Comparison of ENCODE assay signal across 12 mouse cellular contexts in the genomic region with DNA sequence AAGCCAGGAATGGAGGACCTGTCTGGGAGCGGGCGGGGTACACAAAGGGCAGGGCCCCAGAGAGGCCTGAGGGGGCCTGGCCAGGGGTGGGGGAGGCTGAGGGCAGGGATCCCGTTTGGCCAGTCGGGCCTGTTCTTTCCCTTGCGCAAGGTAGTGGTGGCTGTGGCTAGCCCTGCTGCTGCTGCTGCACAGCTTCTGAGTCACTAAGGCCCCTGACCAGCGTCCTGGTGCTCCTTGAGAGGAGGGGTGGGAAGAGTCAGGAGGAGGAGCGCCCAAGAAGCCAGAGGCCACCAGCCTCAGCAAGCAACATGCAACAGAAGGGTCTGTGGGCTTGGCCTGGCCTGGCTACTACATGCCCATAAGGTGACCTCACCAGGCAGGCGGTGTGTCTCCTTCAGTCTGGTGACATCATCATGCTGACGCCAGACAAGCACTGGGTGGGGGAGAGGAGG. TPM values are rescaled to one million over a fixed set of nuclear protein-coding genes. Genes with fewer than 3 reads are reported as not detected.
DNase-seq lines count a peak whose midpoint lies in the region; ATAC-seq and TF ChIP-seq lines count a peak whose summit lies in the region.
"Had no signal": no experiment of that assay in that cellular context is flagged by ENCODE, and none has a peak within 500 bp of the region (broad histone marks: within the 10 kb centered on the region; RNA-seq: fewer than 3 reads in every experiment).

No protein-coding gene starts in this region.

- peaks cover 42% of the 10 kb centered on the region for H3K4me1 ChIP-seq in heart, embryonic 10.5 days
- H3K4me1 ChIP-seq in heart, adult 2 months (ENCODE audit: control insufficient read depth, insufficient read depth, low read length), result peaks cover 2% of the 10 kb centered on the region; the same call in 1 of the 2 replicates
- peaks cover 28% of the 10 kb centered on the region for H3K4me1 ChIP-seq in intestine, embryonic 15.5 days (replicated peaks)

- TF ChIP-seq EP300 in heart, adult 2 months (IDR thresholded peaks at IDR 0.05; ENCODE audit: insufficient read depth, low read depth, low read length), result no peak

- 40% methylated on average over 9 of the region's 9 CpGs for WGBS in heart, embryonic 10.5 days
- WGBS in heart, adult 2 months, result 55% methylated on average over 9 of the region's 9 CpGs
- WGBS in intestine, embryonic 15.5 days, result 32% methylated on average over 9 of the region's 9 CpGs
- WGBS in macrophage (ENCODE audit: missing documents), result 38% methylated on average over 9 of the region's 9 CpGs

- no peaks in the 10 kb centered on the region for H3K79me2 ChIP-seq in heart, adult 2 months (replicated peaks; ENCODE audit: control insufficient read depth, insufficient read depth, low read length)
- peaks cover 52% of the 10 kb centered on the region; the same call in 1 of the 2 replicates for H3K79me2 ChIP-seq in macrophage (ENCODE audit: inconsistent target)

- intact Hi-C loops in heart, adult 2 months (cut with DNase I), result no loop called here

- no peak for TF ChIP-seq CTCF in heart, adult 2 months (IDR thresholded peaks at IDR 0.05)

- H3K27me3 ChIP-seq in heart, embryonic 10.5 days (ENCODE audit: insufficient read depth, poor library complexity, severe bottlenecking), result peaks cover 35% of the 10 kb centered on the region
- no peaks in the 10 kb centered on the region; the same call in 1 of the 2 replicates for H3K27me3 ChIP-seq in heart, adult 2 months (ENCODE audit: control insufficient read depth, insufficient read depth, low read length)
- 0 out of 2 replicates have a peak, but pooled peaks cover 3% of the 10 kb centered on the region for H3K27me3 ChIP-seq in intestine, embryonic 15.5 days (replicated peaks)

- no peaks in the 10 kb centered on the region for H3K9me3 ChIP-seq in heart, embryonic 10.5 days
- H3K9me3 ChIP-seq in intestine, embryonic 15.5 days, result no peaks in the 10 kb centered on the region
- H3K9me3 ChIP-seq: heart, embryonic 12.5 days; liver, embryonic 15.5 days had no signal

- H3K4me3 ChIP-seq in heart, embryonic 10.5 days, result no peak overlapping the region
- H3K4me3 ChIP-seq in heart, adult 2 months, result no peak overlapping the region
- no peak overlapping the region for H3K4me3 ChIP-seq in intestine, embryonic 15.5 days (replicated peaks)
- no peak overlapping the region for H3K4me3 ChIP-seq in macrophage (ENCODE audit: inconsistent target)
- H3K4me3 ChIP-seq: heart, embryonic 12.5 days; liver, embryonic 15.5 days had no signal

- no peak for TF ChIP-seq POLR2A in heart, adult 2 months (IDR thresholded peaks at IDR 0.05; ENCODE audit: insufficient read depth, low read depth, low read length)

- no peak overlapping the region for H3K9ac ChIP-seq in heart, adult 2 months (ENCODE audit: low read depth, low read length)
- H3K9ac ChIP-seq in intestine, embryonic 15.5 days, result no peak overlapping the region
- H3K9ac ChIP-seq: heart, embryonic 12.5 days; liver, embryonic 15.5 days had no signal

- no peaks in the 10 kb centered on the region for H3K36me3 ChIP-seq in heart, embryonic 10.5 days
- H3K36me3 ChIP-seq in heart, adult 2 months (ENCODE audit: control insufficient read depth, insufficient read depth, low read length), result no peaks in the 10 kb centered on the region
- H3K36me3 ChIP-seq in intestine, embryonic 15.5 days, result no peaks in the 10 kb centered on the region
- H3K36me3 ChIP-seq in macrophage (ENCODE audit: inconsistent target), result no peaks in the 10 kb centered on the region; the same call in 1 of the 2 replicates
- H3K36me3 ChIP-seq: heart, embryonic 12.5 days; liver, embryonic 15.5 days had no signal

- H3K27ac ChIP-seq in heart, embryonic 10.5 days, result peak overlapping the region; percentile 62
- no peak overlapping the region for H3K27ac ChIP-seq in heart, adult 2 months
- no peak overlapping the region for H3K27ac ChIP-seq in intestine, embryonic 15.5 days
- H3K27ac ChIP-seq in macrophage, result peak overlapping the region; percentile 19; the same call in 1 of the 2 replicates
- H3K27ac ChIP-seq: liver, embryonic 15.5 days had no signal

- peak overlapping the region; percentile 30 for H3K4me2 ChIP-seq in intestine, embryonic 15.5 days (replicated peaks)
- H3K4me2 ChIP-seq: heart, embryonic 12.5 days; liver, embryonic 15.5 days had no signal

- ATAC-seq in intestine, embryonic 15.5 days, result peak; percentile 87
- ATAC-seq: activated CD4-positive, CD25-positive, alpha-beta regulatory T cell, adult 4 months had no signal

- no peak for DNase-seq in heart, embryonic 10.5 days (ENCODE audit: low spot score)
- no peak for DNase-seq in heart, adult 2 months
- peak; percentile 81 for DNase-seq in 3T3-L1 (ENCODE audit: low read depth, low spot score)
- no peak for DNase-seq in layer of hippocampus, postnatal 25 days (ENCODE audit: extremely low spot score in 1 of 2, low spot score in 1 of 2)
- DNase-seq in cerebellum, adult 9-10 months, result no peak
- DNase-seq in right cerebral cortex, adult 18-20 months, result no peak
- DNase-seq: kidney, adult 9 months had no signal

RNA-seq across cellular contexts. Expression of a gene that starts 5.8 kb away (rescaled TPM):
- polyA plus RNA-seq in heart, embryonic 10.5 days (2016; fragmentation: Nextera tagmentation; extraction: Ambion mirVana), result 0.38 and 1.3 TPM in 2 replicates
- total RNA-seq in heart, adult 2 months (2021), result under 1 TPM; 0.13 to 0.23 TPM
- 0.21 and 0.29 TPM in 2 replicates for polyA plus RNA-seq in heart, adult 2 months (2012; rRNA removed)
- polyA plus RNA-seq in intestine, embryonic 15.5 days (2015; fragmentation: Nextera tagmentation; extraction: Ambion mirVana), result 3.7 and 3.8 TPM in 2 replicates
- total RNA-seq in macrophage (2018; cell fraction: chromatin; rRNA removed), result 10 to 100 TPM in 20 of 26 experiments, 1 to 10 TPM in 6; 3.4 to 39.1 (median 20.3) TPM
- total RNA-seq in macrophage (2018; cell fraction: cytosol; rRNA removed), result 10 to 100 TPM; 13.0 to 64.3 (median 29.2) TPM
- 100 to 1,000 TPM in 4 of 26 experiments, 10 to 100 TPM in 22; 23.6 to 124 (median 49.3) TPM for total RNA-seq in macrophage (2018; cell fraction: nucleus; rRNA removed)
- polyA plus RNA-seq in macrophage (2018), result 14.3 to 25.8 TPM (median 18.7 TPM) in 3 replicates
- total RNA-seq in layer of hippocampus, postnatal 25 days (2021), result 1 to 10 TPM; 3.6 to 3.7 TPM

RNA-seq across cellular contexts. Expression of a gene that starts 13.1 kb away (rescaled TPM):
- 0.41 and 0.95 TPM in 2 replicates for polyA plus RNA-seq in heart, embryonic 10.5 days (2016; fragmentation: Nextera tagmentation; extraction: Ambion mirVana)
- total RNA-seq in heart, adult 2 months (2021), result 1 to 10 TPM; 2.3 to 2.4 TPM
- polyA plus RNA-seq in heart, adult 2 months (2012; rRNA removed), result 2.6 and 3.2 TPM in 2 replicates
- 2.2 and 2.4 TPM in 2 replicates for polyA plus RNA-seq in intestine, embryonic 15.5 days (2015; fragmentation: Nextera tagmentation; extraction: Ambion mirVana)
- total RNA-seq in macrophage (2018; cell fraction: chromatin; rRNA removed), result 100 to 1,000 TPM; 134 to 533 (median 366) TPM
- total RNA-seq in macrophage (2018; cell fraction: cytosol; rRNA removed), result 100 to 1,000 TPM in 23 of 26 experiments, 10 to 100 TPM in 3; 87.2 to 172 (median 137) TPM
- 100 to 1,000 TPM; 143 to 504 (median 375) TPM for total RNA-seq in macrophage (2018; cell fraction: nucleus; rRNA removed)
- polyA plus RNA-seq in macrophage (2018), result 119 to 178 TPM (median 125 TPM) in 3 replicates
- 1 to 10 TPM; 1.8 to 2.0 TPM for total RNA-seq in layer of hippocampus, postnatal 25 days (2021)

RNA-seq across cellular contexts. Expression of a gene that starts 15.1 kb away (rescaled TPM):
- polyA plus RNA-seq in heart, embryonic 10.5 days (2016; fragmentation: Nextera tagmentation; extraction: Ambion mirVana), result 0.87 and 1.3 TPM in 2 replicates
- total RNA-seq in heart, adult 2 months (2021), result under 1 TPM in 1 of 2 experiments, not detected in 1; 0.16 TPM
- polyA plus RNA-seq in heart, adult 2 months (2012; rRNA removed), result 0.20 and 0.25 TPM in 2 replicates
- polyA plus RNA-seq in intestine, embryonic 15.5 days (2015; fragmentation: Nextera tagmentation; extraction: Ambion mirVana), result 0.94 and 1.0 TPM in 2 replicates
- total RNA-seq in macrophage (2018; cell fraction: chromatin; rRNA removed), result under 1 TPM in 2 of 26 experiments, not detected in 24; 0.57 to 0.70 TPM
- total RNA-seq in macrophage (2018; cell fraction: cytosol; rRNA removed), result under 1 TPM in 18 of 26 experiments, not detected in 8; 0.05 to 0.37 (median 0.14) TPM
- total RNA-seq in macrophage (2018; cell fraction: nucleus; rRNA removed), result under 1 TPM in 2 of 26 experiments, not detected in 24; 0.30 to 0.43 TPM
- polyA plus RNA-seq in macrophage (2018), result 0.11 TPM in 1 of 3 replicates, not detected in the others
- 1 to 10 TPM; 6.4 to 9.2 TPM for total RNA-seq in layer of hippocampus, postnatal 25 days (2021)

RNA-seq across cellular contexts. Expression of a gene that starts 30.2 kb away (rescaled TPM):
- polyA plus RNA-seq in heart, embryonic 10.5 days (2016; fragmentation: Nextera tagmentation; extraction: Ambion mirVana), result 109 and 150 TPM in 2 replicates
- total RNA-seq in heart, adult 2 months (2021), result 10 to 100 TPM; 68.3 to 97.4 TPM
- polyA plus RNA-seq in heart, adult 2 months (2012; rRNA removed), result 25.4 and 29.8 TPM in 2 replicates
- 96.9 and 104 TPM in 2 replicates for polyA plus RNA-seq in intestine, embryonic 15.5 days (2015; fragmentation: Nextera tagmentation; extraction: Ambion mirVana)
- 10 to 100 TPM in 18 of 26 experiments, 1 to 10 TPM in 8; 3.8 to 25.5 (median 14.3) TPM for total RNA-seq in macrophage (2018; cell fraction: chromatin; rRNA removed)
- total RNA-seq in macrophage (2018; cell fraction: cytosol; rRNA removed), result 10 to 100 TPM; 35.1 to 93.2 (median 45.5) TPM
- 10 to 100 TPM in 25 of 26 experiments, 1 to 10 TPM in 1; 8.1 to 25.0 (median 14.7) TPM for total RNA-seq in macrophage (2018; cell fraction: nucleus; rRNA removed)
- 47.7 to 119 TPM (median 64.5 TPM) in 3 replicates for polyA plus RNA-seq in macrophage (2018)
- 100 to 1,000 TPM; 163 to 173 TPM for total RNA-seq in layer of hippocampus, postnatal 25 days (2021)

RNA-seq across cellular contexts. Expression of a gene that starts 30.2 kb away (rescaled TPM):
- 37.5 and 39.3 TPM in 2 replicates for polyA plus RNA-seq in heart, embryonic 10.5 days (2016; fragmentation: Nextera tagmentation; extraction: Ambion mirVana)
- 10 to 100 TPM; 25.9 to 32.7 TPM for total RNA-seq in heart, adult 2 months (2021)
- polyA plus RNA-seq in heart, adult 2 months (2012; rRNA removed), result 40.1 and 41.3 TPM in 2 replicates
- polyA plus RNA-seq in intestine, embryonic 15.5 days (2015; fragmentation: Nextera tagmentation; extraction: Ambion mirVana), result 43.3 and 47.6 TPM in 2 replicates
- 10 to 100 TPM in 21 of 26 experiments, 1 to 10 TPM in 5; 5.9 to 45.0 (median 24.5) TPM for total RNA-seq in macrophage (2018; cell fraction: chromatin; rRNA removed)
- total RNA-seq in macrophage (2018; cell fraction: cytosol; rRNA removed), result 10 to 100 TPM; 15.4 to 29.7 (median 23.1) TPM
- 10 to 100 TPM in 25 of 26 experiments, 1 to 10 TPM in 1; 9.3 to 38.6 (median 21.3) TPM for total RNA-seq in macrophage (2018; cell fraction: nucleus; rRNA removed)
- 17.3 to 23.1 TPM (median 22.3 TPM) in 3 replicates for polyA plus RNA-seq in macrophage (2018)
- total RNA-seq in layer of hippocampus, postnatal 25 days (2021), result 10 to 100 TPM; 45.7 to 47.3 TPM

Comparison
In these comparisons a context has a peak if more than half of its experiments do, and no peak if none do; other contexts are left out.
1. H3K27ac ChIP-seq: peak in heart, embryonic 10.5 days (single experiment) and macrophage (single experiment); none in heart, adult 2 months (single experiment) and intestine, embryonic 15.5 days (single experiment).
2. RNA of a gene that starts 13.1 kb away (polyA plus RNA-seq): 119 to 178 TPM in macrophage; 2.6 to 3.2 TPM in heart, adult 2 months, 2.2 to 2.4 TPM in intestine, embryonic 15.5 days and 0.41 to 0.95 TPM in heart, embryonic 10.5 days; every median in the first group is over 10 times any median in the second.